Mouse (Mus musculus): ENCODE measurements around the gene Gm20388.

The Gm20388 gene

GRCm38 (mm10) chr8:121951656-121952009, 2041.0 kb downstream of the Gm20388 start:
- no peak for DNase-seq (ENCODE audit: low spot score in 2 of 2)

- DNase-seq (ENCODE audit: low spot score in 2 of 2): no peak
These were observed 2041.5 kb downstream of the Gm20388 start for GRCm38 (mm10) chr8:121952122-121952521.

GRCm38 (mm10) chr8:121952800-121953199, 2042.2 kb downstream of the Gm20388 start:
- DNase-seq (ENCODE audit: low spot score in 2 of 2): no peak

- no peak for DNase-seq (ENCODE audit: low spot score in 2 of 2)
These were observed 2043.3 kb downstream of the Gm20388 start for GRCm38 (mm10) chr8:121953821-121954545.

- DNase-seq (ENCODE audit: low spot score in 2 of 2): no peak
These were observed 2044.4 kb downstream of the Gm20388 start for GRCm38 (mm10) chr8:121954981-121955555.

- no peak for DNase-seq (ENCODE audit: low spot score in 2 of 2)
These were observed 2045.3 kb downstream of the Gm20388 start for GRCm38 (mm10) chr8:121955825-121956500.

- no peak for DNase-seq (ENCODE audit: low spot score in 2 of 2)
These were observed 2047.8 kb downstream of the Gm20388 start for GRCm38 (mm10) chr8:121958395-121958794.

GRCm38 (mm10) chr8:121962892-121963291, 2052.3 kb downstream of the Gm20388 start:
- DNase-seq (ENCODE audit: low spot score in 2 of 2): no peak

- no peak for DNase-seq (ENCODE audit: low spot score in 2 of 2)
These were observed 2054.3 kb downstream of the Gm20388 start for GRCm38 (mm10) chr8:121964716-121965512.

- no peak for DNase-seq (ENCODE audit: low spot score in 2 of 2)
These were observed 2055.5 kb downstream of the Gm20388 start for GRCm38 (mm10) chr8:121966110-121966509.

GRCm38 (mm10) chr8:121966714-121967448, 2056.2 kb downstream of the Gm20388 start:
- no peak for DNase-seq (ENCODE audit: low spot score in 2 of 2)

GRCm38 (mm10) chr8:121967977-121968376, 2057.3 kb downstream of the Gm20388 start:
- DNase-seq (ENCODE audit: low spot score in 2 of 2): no peak

- DNase-seq (ENCODE audit: low spot score in 2 of 2): no peak
These were observed 2057.9 kb downstream of the Gm20388 start for GRCm38 (mm10) chr8:121968542-121968941.

- DNase-seq (ENCODE audit: low spot score in 2 of 2): no peak
These were observed 2059.6 kb downstream of the Gm20388 start for GRCm38 (mm10) chr8:121970225-121970624.

GRCm38 (mm10) chr8:121971488-121972058, 2060.9 kb downstream of the Gm20388 start:
- no peak for DNase-seq (ENCODE audit: low spot score in 2 of 2)

- no peak for DNase-seq (ENCODE audit: low spot score in 2 of 2)
These were observed 2063.3 kb downstream of the Gm20388 start for GRCm38 (mm10) chr8:121973906-121974305.

- no peak for DNase-seq (ENCODE audit: low spot score in 2 of 2)
These were observed 2067.4 kb downstream of the Gm20388 start for GRCm38 (mm10) chr8:121977819-121978590.

- DNase-seq (ENCODE audit: low spot score in 2 of 2): no peak
These were observed 2068.0 kb downstream of the Gm20388 start for GRCm38 (mm10) chr8:121978670-121979069.

- DNase-seq (ENCODE audit: low spot score in 2 of 2): no peak
These were observed 2070.3 kb downstream of the Gm20388 start for GRCm38 (mm10) chr8:121980792-121981519.

GRCm38 (mm10) chr8:121981520-121981895, 2070.9 kb downstream of the Gm20388 start:
- peak in 1 of 2 experiments; percentile 34 for DNase-seq (ENCODE audit: low spot score in 2 of 2)
